Mouse (Mus musculus) heart, adult 2 months (tissue): Measurements from ENCODE around the gene Alg14. TPM values are rescaled to one million over a fixed set of nuclear protein-coding genes. Genes with fewer than 3 reads are reported as not detected.
A peak's percentile ranks its signal among the peaks of the same experiment; 100 is the strongest.

Experiments
- DNase-seq, 2 experiments: peaks; one replicate each; pipeline ENCODE4 v3.0.0; 2021
- H3K27ac ChIP-seq: fragments of 200-600 bp; 2 replicates; pipeline ENCODE4 v1.8.1; 2022
- H3K27me3 ChIP-seq: fragments of 200-500 bp; 2 replicates; pipeline ENCODE4 v1.6.1; 2012; ENCODE audit warnings: mild to moderate bottlenecking, low read length, inconsistent platforms, mixed read lengths; ENCODE audit not compliant: control insufficient read depth, insufficient read depth
- H3K36me3 ChIP-seq: fragments of 200-500 bp; 2 replicates; pipeline ENCODE4 v1.6.1; 2012; ENCODE audit warnings: low read length, inconsistent platforms; ENCODE audit not compliant: control insufficient read depth, insufficient read depth
- H3K4me1 ChIP-seq: fragments of 200-500 bp; 2 replicates; pipeline ENCODE4 v1.6.1; 2011; ENCODE audit warnings: low read length; ENCODE audit not compliant: control insufficient read depth, insufficient read depth
- H3K4me3 ChIP-seq: fragments of 200-600 bp; 2 replicates; pipeline ENCODE4 v1.8.1; 2022
- H3K79me2 ChIP-seq: fragments of 200-500 bp; replicated peaks from 2 replicates; pipeline ENCODE4 v1.6.1; 2012; ENCODE audit warnings: mild to moderate bottlenecking, inconsistent platforms, low read length, moderate library complexity, mixed read lengths; ENCODE audit not compliant: control insufficient read depth, insufficient read depth
- H3K9ac ChIP-seq: fragments of 200-500 bp; 2 replicates; pipeline ENCODE4 v1.6.1; 2012; ENCODE audit warnings: low read depth, mild to moderate bottlenecking, control low read depth, inconsistent platforms, low read length, mixed read lengths
- CTCF ChIP-seq: fragments of 200-600 bp; IDR thresholded peaks from 2 replicates; pipeline ENCODE4 v1.8.1; 2022; ENCODE audit warnings: antibody characterized with exemption, mild to moderate bottlenecking, moderate library complexity
- EP300 ChIP-seq: fragments of 200-500 bp; IDR thresholded peaks from 2 replicates; pipeline ENCODE4 v1.6.1; 2011; ENCODE audit warnings: low read depth, low read length, control low read depth; ENCODE audit not compliant: insufficient read depth
- POLR2A ChIP-seq: fragments of 200-500 bp; IDR thresholded peaks from 2 replicates; pipeline ENCODE4 v1.6.1; 2011; ENCODE audit warnings: mild to moderate bottlenecking, low read depth, low read length, control low read depth; ENCODE audit not compliant: insufficient read depth
- WGBS: fragments of 180-500 bp; shearing (Covaris S2); methylation state at CpG from one replicate; pipeline ENCODE4 v1.1.7; 2018; 5-methylcytosine and 5-hydroxymethylcytosine counted together
- intact Hi-C: fragments of 180-260 bp; cut with DNase I; formaldehyde crosslinking; loops from one replicate; pipeline ENCODE4 v1.15.1; 2025
- polyA plus RNA-seq: library from polyadenylated mRNA; depleted of rRNA; stranded (reverse); fragments of >200 nt; gene quantifications from 2 replicates; pipeline ENCODE4 v1.2.3, GENCODE M21; 2012
- total RNA-seq, 2 experiments: library from RNA; stranded (reverse); gene quantifications; 2 replicates each; pipeline ENCODE4 v1.2.3; 2021

Gene Alg14
- total and polyA plus RNA-seq, 3 experiments, result 9.1 to 12.5 (median 10.4) TPM

DNA sequence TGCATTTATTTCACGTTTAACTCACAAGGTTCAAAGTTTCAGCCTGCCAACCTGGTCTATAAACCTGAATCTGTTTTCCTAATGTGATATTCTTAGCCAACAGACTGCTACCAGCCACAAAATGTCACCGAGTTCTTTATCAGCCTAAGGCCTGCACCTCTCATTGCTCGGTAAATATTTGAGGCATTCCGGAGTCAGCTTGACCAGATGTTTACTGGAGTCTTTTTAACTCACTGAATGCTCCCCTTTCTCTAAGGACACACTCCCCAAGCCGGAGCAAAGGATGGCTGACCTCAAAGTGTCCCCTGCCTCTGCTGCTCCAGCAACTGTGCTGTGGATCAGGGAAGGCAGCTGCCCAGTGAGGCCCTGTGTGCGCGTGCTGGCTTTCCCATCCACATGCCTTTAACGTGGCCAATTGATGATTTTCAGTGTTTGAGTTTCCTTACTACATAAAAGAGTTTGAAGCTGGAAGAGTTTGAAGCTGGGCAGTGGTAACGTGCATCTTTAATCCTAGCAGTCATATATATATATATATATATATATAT is 82.4 kb downstream of the Alg14 start:
- intact Hi-C loops, result no loop called here
- Histone ChIP-seq H3K79me2 (no peaks in the 10 kb centered on the region), H3K27ac (no peak overlapping the region), H3K27me3 (no peaks in the 10 kb centered on the region), H3K36me3 (no peaks in the 10 kb centered on the region), H3K4me1 (peaks cover 6% of the 10 kb centered on the region), H3K9ac (no peak overlapping the region), H3K4me3 (no peak overlapping the region)
- no peak for TF ChIP-seq POLR2A
- TF ChIP-seq EP300, result no peak
- TF ChIP-seq CTCF, result no peak
- 74% methylated on average over 9 of the region's 9 CpGs for WGBS
- no peak for DNase-seq

DNA sequence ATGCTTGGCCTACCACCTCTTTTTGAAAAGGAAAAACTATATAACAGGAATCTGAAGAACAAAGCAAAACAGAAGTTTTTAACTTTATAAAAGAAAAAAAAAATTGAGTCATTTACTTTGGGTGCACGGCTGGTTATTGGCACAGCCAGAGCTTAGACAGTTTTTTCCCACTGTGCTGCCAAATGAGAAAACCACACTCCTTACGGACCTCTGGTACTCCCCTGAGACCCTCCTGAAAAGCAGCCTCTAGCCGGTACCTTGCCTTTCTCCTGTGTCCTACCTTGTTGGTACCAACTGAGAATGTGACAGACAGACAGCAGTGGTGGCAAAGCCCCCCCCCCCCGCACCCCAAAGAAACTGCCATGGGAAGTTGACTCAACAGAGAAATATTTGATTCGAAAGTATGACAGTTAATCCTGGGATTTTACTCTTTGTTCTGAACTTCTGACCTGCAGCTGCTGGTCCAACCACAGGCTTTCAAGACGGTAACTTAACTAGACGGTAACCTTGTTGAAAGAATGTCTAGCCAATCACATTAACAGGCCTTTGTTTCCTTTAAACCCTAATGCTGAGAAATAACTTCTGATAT is 84.1 kb downstream of the Alg14 start:
- Histone ChIP-seq H3K79me2 (no peaks in the 10 kb centered on the region), H3K27ac (peak overlapping the region; percentile 12; the same call in 1 of the 2 replicates), H3K4me1 (peaks cover 5% of the 10 kb centered on the region; the same call in 1 of the 2 replicates), H3K4me3 (no peak overlapping the region), H3K9ac (no peak overlapping the region), H3K36me3 (no peaks in the 10 kb centered on the region), H3K27me3 (no peaks in the 10 kb centered on the region)
- WGBS, result 42% methylated on average over 7 of the region's 7 CpGs
- TF ChIP-seq EP300 (no peak), POLR2A (no peak), CTCF (no peak)
- no peak for DNase-seq
- intact Hi-C loops, result no loop called here

DNA sequence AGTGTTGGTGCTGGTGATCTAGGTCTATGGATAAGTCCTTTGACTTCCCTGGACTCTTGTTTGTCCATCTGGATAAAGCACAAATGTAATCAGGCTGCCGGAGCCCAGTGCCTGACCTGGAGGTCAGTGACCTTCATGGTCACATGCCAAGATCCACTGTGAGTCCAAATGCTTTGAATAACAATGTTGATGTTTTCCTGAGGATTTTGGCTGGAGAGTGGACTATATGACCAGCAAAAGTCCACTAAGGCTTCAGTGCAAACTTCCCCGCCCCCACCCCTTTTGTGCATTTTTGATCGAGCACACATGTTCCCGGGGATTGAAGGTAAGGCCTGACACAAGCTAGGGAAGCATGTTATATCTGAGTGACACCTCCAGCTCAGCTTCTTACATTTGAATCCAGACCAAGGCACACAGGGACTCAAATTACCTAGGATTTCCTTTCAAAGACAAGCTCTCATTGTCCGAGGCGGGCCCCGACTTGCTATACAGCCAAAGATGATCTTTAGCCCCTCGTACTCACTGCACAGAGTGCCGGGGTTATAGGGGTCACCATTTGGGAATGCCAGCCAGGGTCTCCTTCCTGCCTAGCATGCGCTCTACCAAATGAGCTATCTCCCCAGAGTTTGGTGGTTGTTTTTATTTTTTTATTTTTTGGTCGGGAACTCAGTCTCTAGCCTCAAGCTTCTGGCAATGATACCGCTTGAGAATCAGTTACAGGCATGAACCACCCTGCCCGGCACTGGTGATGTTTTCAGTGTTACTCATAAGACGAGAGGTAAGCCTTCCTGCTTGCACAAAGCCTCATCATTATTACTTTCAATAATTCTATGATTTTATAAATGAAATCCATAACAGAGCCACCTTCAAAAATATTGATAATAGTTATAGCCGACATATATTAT is 87.4 kb downstream of the Alg14 start:
- intact Hi-C loops, result no loop called here
- Histone ChIP-seq H3K27me3 (no peaks in the 10 kb centered on the region), H3K27ac (no peak overlapping the region; the same call in 1 of the 2 replicates), H3K79me2 (no peaks in the 10 kb centered on the region), H3K4me3 (no peak overlapping the region), H3K4me1 (peaks cover 2% of the 10 kb centered on the region; the same call in 1 of the 2 replicates), H3K36me3 (no peaks in the 10 kb centered on the region), H3K9ac (no peak overlapping the region)
- no peak for TF ChIP-seq POLR2A
- TF ChIP-seq EP300, result no peak
- no peak for TF ChIP-seq CTCF
- 53% methylated on average over 15 of the region's 15 CpGs for WGBS
- peak; percentile 48 to 60 for DNase-seq

DNA sequence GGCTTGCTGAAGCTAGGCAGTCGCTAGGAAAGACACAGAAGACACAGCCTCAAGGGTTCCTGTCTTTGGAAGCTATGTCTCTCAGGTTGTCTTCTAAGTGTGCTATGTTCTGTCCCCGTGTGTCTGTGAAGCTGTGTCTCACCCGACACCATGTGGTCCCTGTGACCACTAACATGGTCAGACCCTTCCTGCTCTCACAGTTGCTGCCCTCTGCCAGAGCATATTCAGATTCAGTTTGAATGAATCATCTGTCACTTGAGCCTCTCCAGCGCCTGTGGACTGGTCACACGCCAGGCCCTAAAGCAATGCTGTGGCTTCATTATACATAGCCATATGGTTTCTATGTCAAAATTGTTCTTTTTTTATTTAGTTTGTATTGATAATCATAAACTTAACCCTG is 88.1 kb downstream of the Alg14 start:
- no peak for DNase-seq
- Histone ChIP-seq H3K9ac (no peak overlapping the region), H3K27me3 (no peaks in the 10 kb centered on the region), H3K79me2 (no peaks in the 10 kb centered on the region), H3K27ac (no peak overlapping the region), H3K36me3 (no peaks in the 10 kb centered on the region), H3K4me3 (no peak overlapping the region), H3K4me1 (peaks cover 2% of the 10 kb centered on the region; the same call in 1 of the 2 replicates)
- intact Hi-C loops, result no loop called here
- TF ChIP-seq CTCF (no peak), POLR2A (no peak), EP300 (no peak)
- 80% methylated on average over 5 of the region's 5 CpGs for WGBS

DNA sequence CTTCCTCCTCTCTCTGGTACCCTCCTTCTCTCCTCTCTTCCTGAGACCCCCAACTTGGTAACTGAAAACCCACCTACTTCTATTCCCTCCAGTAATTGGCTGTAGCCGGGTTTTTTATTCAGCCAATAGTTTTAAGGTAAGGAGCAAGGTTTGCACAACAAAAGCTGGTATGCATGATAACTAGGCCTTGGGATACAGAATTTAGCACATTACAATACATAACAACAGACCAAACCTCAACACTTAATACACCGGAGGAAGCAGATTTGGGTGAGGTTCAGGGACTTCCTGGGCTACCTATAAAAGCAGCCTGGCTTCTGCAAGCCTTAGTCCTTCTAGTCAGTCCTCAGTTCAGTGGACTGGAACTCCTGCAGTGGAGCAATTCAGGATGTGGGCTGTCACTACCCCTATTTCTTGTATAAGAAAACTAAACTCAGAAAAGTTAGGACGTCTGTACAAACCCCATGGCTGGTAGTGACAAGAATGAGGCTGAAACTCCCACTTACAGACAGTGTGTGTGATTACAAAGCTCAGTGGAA is 96.0 kb downstream of the Alg14 start:
- TF ChIP-seq CTCF (no peak), POLR2A (no peak), EP300 (no peak)
- H3K4me1 ChIP-seq, result peaks cover 2% of the 10 kb centered on the region
- no peaks in the 10 kb centered on the region for H3K79me2 ChIP-seq
- no peak overlapping the region for H3K9ac ChIP-seq
- no peak for DNase-seq
- no peak overlapping the region for H3K27ac ChIP-seq
- H3K4me3 ChIP-seq, result no peak overlapping the region
- intact Hi-C loops, result no loop called here
- WGBS, result 81% methylated on average over 3 of the region's 3 CpGs
- no peaks in the 10 kb centered on the region for H3K36me3 ChIP-seq
- H3K27me3 ChIP-seq, result no peaks in the 10 kb centered on the region

DNA sequence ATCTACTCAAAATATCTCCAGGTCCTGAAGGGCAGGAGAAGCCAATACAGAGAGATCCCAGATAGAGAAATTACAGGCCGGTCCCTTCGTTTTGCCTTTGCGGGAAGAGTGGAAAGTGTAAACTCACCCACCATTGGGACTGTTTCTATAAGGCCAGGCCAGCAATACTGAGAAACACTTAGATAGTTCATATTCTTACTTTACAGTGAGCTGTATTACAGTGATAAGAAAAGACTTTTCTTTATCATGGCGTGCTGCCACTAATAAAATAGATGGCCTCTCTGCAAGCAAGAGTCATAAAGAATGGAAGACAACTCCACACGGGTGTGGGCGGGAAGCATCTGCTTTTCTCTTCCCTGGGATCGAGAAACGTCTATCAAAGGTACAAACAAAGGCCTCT is 97.8 kb downstream of the Alg14 start:
- no peak for DNase-seq
- Histone ChIP-seq H3K9ac (no peak overlapping the region), H3K4me1 (peaks cover 2% of the 10 kb centered on the region), H3K27ac (no peak overlapping the region), H3K4me3 (no peak overlapping the region), H3K27me3 (no peaks in the 10 kb centered on the region), H3K36me3 (no peaks in the 10 kb centered on the region), H3K79me2 (no peaks in the 10 kb centered on the region)
- 69% methylated on average over 8 of the region's 8 CpGs for WGBS
- TF ChIP-seq POLR2A, result no peak
- no peak for TF ChIP-seq CTCF
- no peak for TF ChIP-seq EP300
- intact Hi-C loops, result no loop called here
